Mouse (Mus musculus): ENCODE results near the gene Casp6.

GRCm38 (mm10) chr3:129879131-129879757 is 22.0 kb upstream of the Casp6 start:
- no peak for TF ChIP-seq POLR2A (IDR thresholded peaks at IDR 0.05; ENCODE audit: insufficient read length, low read depth)
- TF ChIP-seq TCF12 (IDR thresholded peaks at IDR 0.05; ENCODE audit: insufficient read depth, poor library complexity, severe bottlenecking), result no peak
- no peak for TF ChIP-seq USF1 (IDR thresholded peaks at IDR 0.05; ENCODE audit: low read depth)
- TF ChIP-seq CEBPB (IDR thresholded peaks at IDR 0.05; ENCODE audit: insufficient read depth, poor library complexity, severe bottlenecking), result no peak
- TF ChIP-seq MYOG (IDR thresholded peaks at IDR 0.05; ENCODE audit: control insufficient read depth in 1 of 3, insufficient read depth in 1 of 3, insufficient read length in 2 of 3, low read depth in 2 of 3), result no peak
- no peak for TF ChIP-seq POLR2AphosphoS2 (IDR thresholded peaks at IDR 0.05; ENCODE audit: insufficient read length, low read depth)
- no peak for TF ChIP-seq E2F4 (IDR thresholded peaks at IDR 0.05; ENCODE audit: insufficient read depth)
- TF ChIP-seq TCF3 (IDR thresholded peaks at IDR 0.05; ENCODE audit: insufficient read length, low read depth), result no peak
